Mouse (Mus musculus) megakaryocyte, embryonic 14.5 days (primary cell): ENCODE data around the gene Gjb4. TPM values are rescaled to one million over a fixed set of nuclear protein-coding genes. Genes with fewer than 3 reads are reported as not detected.

ENCODE experiments used
- H3K27me3 ChIP-seq: replicated peaks from 2 replicates; pipeline ENCODE3; 2012; ENCODE audit warnings: inconsistent platforms
- H3K36me3 ChIP-seq: replicated peaks from 2 replicates; pipeline ENCODE3; 2012; ENCODE audit warnings: low read length, inconsistent platforms, mixed read lengths
- H3K4me1 ChIP-seq: 2 replicates; pipeline ENCODE4 v1.6.1; 2012; ENCODE audit warnings: inconsistent platforms
- H3K4me3 ChIP-seq: replicated peaks from 2 replicates; pipeline ENCODE3; 2012; ENCODE audit warnings: moderate library complexity, mild to moderate bottlenecking, inconsistent platforms
- H3K9me3 ChIP-seq: 2 replicates; pipeline ENCODE4 v1.6.1; 2012; ENCODE audit warnings: inconsistent platforms
- FLI1 ChIP-seq: IDR thresholded peaks from 2 replicates; pipeline ENCODE4 v1.6.1; 2012; ENCODE audit warnings: low read length, inconsistent platforms, mixed read lengths
- GATA1 ChIP-seq: IDR thresholded peaks from 3 replicates; pipeline ENCODE4 v1.6.1; 2012; ENCODE audit warnings: mixed read lengths, low read length, inconsistent platforms, borderline replicate concordance
- polyA plus RNA-seq: library from polyadenylated mRNA; stranded (reverse); fragments of >175 nt; gene quantifications from 2 replicates; pipeline ENCODE4 v1.2.3, GENCODE M21; 2012; ENCODE audit warnings: low replicate concordance; ENCODE audit not compliant: insufficient read depth

Gene Gjb4
- polyA plus RNA-seq, 1 experiment, result not detected

DNA sequence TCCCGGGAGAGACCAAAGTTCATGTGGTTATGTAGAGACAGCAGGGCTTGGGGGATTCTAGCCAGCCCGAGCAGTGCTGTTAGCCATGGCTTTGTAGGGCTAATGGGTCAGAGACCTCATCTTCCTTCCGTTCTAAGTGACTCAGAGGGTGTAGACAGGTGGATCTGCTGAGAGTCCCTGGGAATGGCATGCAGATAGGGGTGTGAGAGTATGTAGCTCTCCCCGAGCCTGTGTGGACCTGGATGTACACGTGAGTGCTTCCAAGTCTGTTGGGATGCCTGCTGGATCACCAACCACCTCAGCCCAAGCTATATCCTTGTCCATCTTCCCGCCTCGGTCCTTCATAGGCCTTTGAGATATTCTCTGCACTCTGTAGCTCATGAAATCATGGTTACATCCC is 25.5 kb downstream of the Gjb4 start:
- no peaks in the 10 kb centered on the region for H3K9me3 ChIP-seq
- H3K4me1 ChIP-seq, result peaks cover 27% of the 10 kb centered on the region
- no peak overlapping the region for H3K4me3 ChIP-seq
- H3K27me3 ChIP-seq, result peaks cover 68% of the 10 kb centered on the region
- TF ChIP-seq GATA1 (no peak), FLI1 (no peak)
- no peaks in the 10 kb centered on the region for H3K36me3 ChIP-seq

DNA sequence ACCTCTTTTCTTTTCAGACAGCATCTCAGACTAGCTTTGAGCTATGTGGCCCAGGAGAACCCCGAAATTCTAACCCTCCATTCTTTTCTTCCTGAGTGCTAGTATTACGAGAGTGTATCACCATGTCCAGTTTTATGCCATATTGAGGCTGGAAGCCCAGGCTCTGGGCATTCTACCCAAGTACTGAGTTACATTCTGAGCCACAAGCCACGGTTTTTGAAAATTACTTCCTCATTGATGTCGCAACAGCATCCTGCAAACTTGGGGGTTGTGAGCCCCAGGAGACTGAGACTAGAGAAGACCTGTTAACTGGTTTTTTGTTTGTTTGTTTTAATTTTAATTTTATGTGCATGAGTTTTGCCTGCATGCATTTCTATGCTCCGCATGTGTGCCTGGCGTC is 26.1 kb downstream of the Gjb4 start:
- no peak overlapping the region for H3K4me3 ChIP-seq
- H3K36me3 ChIP-seq, result no peaks in the 10 kb centered on the region
- peaks cover 27% of the 10 kb centered on the region for H3K4me1 ChIP-seq
- no peak for TF ChIP-seq FLI1
- no peak for TF ChIP-seq GATA1
- H3K27me3 ChIP-seq, result peaks cover 66% of the 10 kb centered on the region
- no peaks in the 10 kb centered on the region for H3K9me3 ChIP-seq

DNA sequence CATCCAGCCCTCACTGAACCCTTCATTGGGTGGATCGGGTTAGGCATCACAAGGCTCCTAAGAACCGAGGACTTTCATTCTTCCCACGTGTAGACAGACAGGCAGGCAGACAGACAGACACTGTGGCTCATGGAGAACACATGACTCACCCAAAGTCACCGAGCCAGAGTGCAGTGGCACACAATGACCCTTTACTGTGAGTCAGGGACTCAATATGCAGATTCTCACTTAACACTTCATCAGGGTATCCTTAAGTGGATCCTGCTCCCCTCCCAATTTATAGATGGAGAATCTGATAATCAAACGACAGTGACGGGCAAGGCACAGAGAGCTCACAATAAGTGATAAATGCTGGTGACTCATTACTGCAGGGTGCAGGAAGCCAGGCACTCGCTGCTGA is 26.6 kb downstream of the Gjb4 start:
- Histone ChIP-seq H3K4me3 (peak overlapping the region; percentile 28), H3K27me3 (peaks cover 65% of the 10 kb centered on the region), H3K9me3 (no peaks in the 10 kb centered on the region), H3K4me1 (peaks cover 27% of the 10 kb centered on the region), H3K36me3 (no peaks in the 10 kb centered on the region)
- TF ChIP-seq FLI1 (no peak), GATA1 (no peak)

DNA sequence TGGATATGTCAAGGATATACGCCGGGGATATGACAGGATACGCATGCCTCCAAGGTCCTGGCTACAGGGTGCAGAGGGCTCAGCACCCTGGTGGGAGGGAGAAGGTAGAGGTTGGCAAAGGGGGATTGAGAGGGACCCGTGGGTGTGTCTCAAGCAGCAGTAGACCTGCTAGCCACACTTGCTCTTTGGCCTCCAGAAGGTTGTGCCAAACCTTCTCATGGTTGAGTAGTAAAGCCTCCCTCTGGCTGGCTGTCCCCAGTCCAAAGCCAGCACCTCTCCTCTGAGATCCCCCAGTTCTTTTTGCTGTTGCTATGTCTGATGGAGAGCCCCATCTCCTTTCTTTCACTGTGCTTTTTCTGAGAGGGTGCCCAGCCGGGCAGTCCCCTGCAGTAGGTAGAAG is 28.6 kb downstream of the Gjb4 start:
- peaks cover 24% of the 10 kb centered on the region for H3K4me1 ChIP-seq
- H3K4me3 ChIP-seq, result no peak overlapping the region
- H3K36me3 ChIP-seq, result no peaks in the 10 kb centered on the region
- TF ChIP-seq FLI1 (no peak), GATA1 (no peak)
- no peaks in the 10 kb centered on the region for H3K9me3 ChIP-seq
- H3K27me3 ChIP-seq, result peaks cover 47% of the 10 kb centered on the region

DNA sequence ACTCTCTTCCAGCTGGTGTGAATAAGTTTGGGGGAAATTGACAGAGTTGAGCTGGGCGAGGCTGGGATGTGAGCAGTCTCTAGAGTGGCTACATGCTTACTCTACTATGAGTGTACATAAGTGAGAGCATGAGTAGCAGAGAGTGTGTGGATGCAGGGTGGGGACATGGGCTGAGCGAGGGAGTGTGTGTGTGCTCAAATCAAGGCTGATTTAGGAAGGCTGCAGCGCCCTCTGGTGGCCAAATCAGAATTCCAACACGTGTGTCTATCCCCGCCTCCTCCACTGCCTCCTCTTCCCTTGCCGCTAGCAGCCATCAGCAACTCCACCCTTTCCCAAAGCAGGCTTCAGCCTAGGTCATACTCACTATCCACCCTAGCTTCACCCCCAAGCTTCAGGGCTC is 29.1 kb downstream of the Gjb4 start:
- Histone ChIP-seq H3K36me3 (no peaks in the 10 kb centered on the region), H3K4me1 (peaks cover 25% of the 10 kb centered on the region), H3K4me3 (peak overlapping the region; percentile 42), H3K27me3 (peaks cover 42% of the 10 kb centered on the region), H3K9me3 (no peaks in the 10 kb centered on the region)
- TF ChIP-seq FLI1, result no peak
- TF ChIP-seq GATA1, result no peak

DNA sequence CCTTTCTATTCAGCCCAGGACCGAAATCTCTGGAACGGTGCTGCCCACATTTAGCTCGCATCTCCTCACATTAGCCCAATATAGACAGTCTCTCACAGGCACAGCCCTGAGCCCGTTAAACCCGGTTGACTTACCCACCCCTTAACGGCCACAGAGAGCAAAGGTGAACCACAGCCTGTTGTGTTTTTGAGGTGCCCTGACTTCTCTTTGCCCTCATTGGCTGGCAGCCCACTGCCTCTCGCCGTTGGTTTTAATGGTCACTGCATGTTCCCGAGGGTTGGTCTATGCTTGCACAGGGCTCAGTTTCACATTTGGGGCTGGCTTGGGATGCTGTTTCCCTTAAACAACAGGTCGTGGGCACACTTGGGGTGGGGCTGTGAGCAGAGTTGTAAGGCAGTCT is 29.6 kb downstream of the Gjb4 start:
- TF ChIP-seq FLI1 (no peak), GATA1 (no peak)
- no peak overlapping the region for H3K4me3 ChIP-seq
- H3K4me1 ChIP-seq, result peaks cover 26% of the 10 kb centered on the region
- H3K27me3 ChIP-seq, result peaks cover 37% of the 10 kb centered on the region
- no peaks in the 10 kb centered on the region for H3K36me3 ChIP-seq
- H3K9me3 ChIP-seq, result no peaks in the 10 kb centered on the region

DNA sequence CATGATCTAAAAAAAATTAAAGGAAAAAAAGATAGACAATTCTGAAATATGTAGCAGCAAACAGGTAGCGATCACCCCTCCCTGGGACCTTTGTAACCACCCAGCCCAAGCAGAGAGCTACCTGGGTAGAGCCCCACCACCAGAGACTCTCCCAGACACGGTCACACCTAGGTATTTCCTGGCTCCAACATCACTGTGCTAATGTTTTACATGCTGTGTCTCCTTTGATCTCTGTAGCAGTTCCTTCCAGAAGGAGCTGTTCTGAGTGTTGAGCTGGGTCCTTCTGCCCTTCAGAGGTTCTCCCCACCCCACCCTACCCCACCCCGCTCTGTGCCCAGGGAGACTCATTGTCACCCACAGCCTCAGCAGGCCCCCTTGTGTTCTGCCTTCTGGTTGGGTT is 30.2 kb downstream of the Gjb4 start:
- Histone ChIP-seq H3K36me3 (no peaks in the 10 kb centered on the region), H3K4me1 (peaks cover 26% of the 10 kb centered on the region), H3K4me3 (no peak overlapping the region), H3K27me3 (peaks cover 33% of the 10 kb centered on the region), H3K9me3 (no peaks in the 10 kb centered on the region)
- no peak for TF ChIP-seq FLI1
- TF ChIP-seq GATA1, result no peak

DNA sequence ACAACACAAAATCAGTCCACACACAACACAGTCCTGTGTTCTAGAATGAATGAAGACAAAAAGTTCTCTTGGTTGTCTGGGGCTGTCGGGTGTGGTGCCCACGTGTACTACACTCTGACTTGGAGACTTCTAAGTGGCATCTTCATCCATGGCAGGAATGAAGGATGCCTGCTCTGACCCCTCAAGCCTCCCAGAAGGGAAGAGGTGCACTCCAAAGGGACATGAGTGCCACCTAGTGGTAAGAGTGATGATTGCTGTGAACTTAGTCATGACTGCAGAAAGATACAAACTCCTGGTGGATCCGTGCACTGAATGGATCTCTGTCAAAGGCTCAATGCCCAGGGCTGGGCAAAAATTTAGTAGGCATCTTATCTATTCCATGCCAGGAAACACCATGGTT is 34.3 kb downstream of the Gjb4 start:
- Histone ChIP-seq H3K36me3 (no peaks in the 10 kb centered on the region), H3K9me3 (no peaks in the 10 kb centered on the region), H3K27me3 (peaks cover 26% of the 10 kb centered on the region), H3K4me1 (peaks cover 21% of the 10 kb centered on the region), H3K4me3 (no peak overlapping the region)
- TF ChIP-seq GATA1 (no peak), FLI1 (no peak)

DNA sequence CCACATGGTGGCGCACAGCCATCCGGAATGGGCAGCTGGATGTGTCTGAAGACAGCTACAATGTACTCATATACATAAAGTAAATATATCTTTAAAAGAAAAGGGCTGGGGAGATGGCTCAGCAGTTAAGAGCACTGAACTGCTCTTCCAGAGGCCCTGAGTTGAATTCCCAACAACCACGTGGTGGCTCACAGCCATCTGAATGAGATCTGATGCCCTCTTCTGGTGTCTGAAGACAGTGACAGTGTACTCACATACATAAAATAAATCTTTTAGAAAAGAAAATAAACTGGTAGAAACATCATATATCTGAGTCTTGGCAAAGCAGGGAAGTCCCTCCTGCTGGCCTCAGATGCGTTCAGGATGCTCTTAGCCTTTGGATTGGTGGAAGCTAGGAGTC is 36.7 kb downstream of the Gjb4 start:
- H3K9me3 ChIP-seq, result no peaks in the 10 kb centered on the region
- peaks cover 41% of the 10 kb centered on the region for H3K27me3 ChIP-seq
- TF ChIP-seq GATA1, result no peak
- TF ChIP-seq FLI1, result no peak
- peaks cover 34% of the 10 kb centered on the region for H3K4me1 ChIP-seq
- no peak overlapping the region for H3K4me3 ChIP-seq
- H3K36me3 ChIP-seq, result no peaks in the 10 kb centered on the region

DNA sequence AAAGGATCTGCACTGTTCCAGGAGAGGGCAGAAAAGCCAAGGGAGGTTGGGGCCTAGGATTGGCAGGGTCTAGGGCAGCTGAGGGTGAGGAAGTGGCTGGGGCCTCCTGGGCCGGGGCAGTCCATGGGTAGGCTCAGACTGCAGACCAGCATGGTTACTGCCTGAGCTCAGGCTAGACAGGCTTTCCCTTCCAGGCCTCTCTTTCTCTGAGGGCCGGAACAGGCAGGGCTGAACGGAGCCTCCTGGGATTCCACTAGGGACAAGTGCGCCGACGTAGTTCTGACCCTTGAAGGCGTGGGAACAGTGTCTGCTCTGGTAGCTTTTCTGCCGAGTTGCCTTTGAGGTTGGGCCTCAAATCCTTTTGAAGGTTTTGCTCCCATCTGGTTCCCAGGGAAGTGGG is 38.1 kb downstream of the Gjb4 start:
- Histone ChIP-seq H3K4me1 (peaks cover 34% of the 10 kb centered on the region), H3K36me3 (no peaks in the 10 kb centered on the region), H3K4me3 (no peak overlapping the region), H3K9me3 (no peaks in the 10 kb centered on the region), H3K27me3 (peaks cover 54% of the 10 kb centered on the region)
- TF ChIP-seq FLI1 (no peak), GATA1 (no peak)

DNA sequence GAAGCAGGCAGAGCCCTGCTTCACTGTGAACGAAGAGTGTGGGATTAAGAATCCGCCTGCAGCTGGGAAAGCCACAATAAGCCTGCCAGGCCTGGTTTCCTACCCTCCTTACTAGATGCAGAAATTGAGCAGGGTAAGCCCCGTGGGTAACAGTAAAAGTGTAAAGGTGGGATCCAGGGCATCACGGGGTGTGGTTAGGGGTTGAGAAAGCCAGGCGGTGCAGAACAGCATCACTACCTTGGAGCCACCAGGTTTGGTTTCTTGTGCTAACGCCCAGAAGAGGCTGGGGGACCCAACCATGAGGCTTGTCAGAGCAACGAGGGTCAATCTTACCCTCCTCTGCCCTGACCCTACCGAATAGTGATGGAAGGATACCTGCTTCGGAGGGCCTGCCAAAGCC is 39.3 kb downstream of the Gjb4 start:
- peaks cover 58% of the 10 kb centered on the region for H3K27me3 ChIP-seq
- H3K9me3 ChIP-seq, result no peaks in the 10 kb centered on the region
- H3K36me3 ChIP-seq, result no peaks in the 10 kb centered on the region
- H3K4me3 ChIP-seq, result no peak overlapping the region
- peaks cover 30% of the 10 kb centered on the region for H3K4me1 ChIP-seq
- TF ChIP-seq FLI1 (no peak), GATA1 (no peak)

DNA sequence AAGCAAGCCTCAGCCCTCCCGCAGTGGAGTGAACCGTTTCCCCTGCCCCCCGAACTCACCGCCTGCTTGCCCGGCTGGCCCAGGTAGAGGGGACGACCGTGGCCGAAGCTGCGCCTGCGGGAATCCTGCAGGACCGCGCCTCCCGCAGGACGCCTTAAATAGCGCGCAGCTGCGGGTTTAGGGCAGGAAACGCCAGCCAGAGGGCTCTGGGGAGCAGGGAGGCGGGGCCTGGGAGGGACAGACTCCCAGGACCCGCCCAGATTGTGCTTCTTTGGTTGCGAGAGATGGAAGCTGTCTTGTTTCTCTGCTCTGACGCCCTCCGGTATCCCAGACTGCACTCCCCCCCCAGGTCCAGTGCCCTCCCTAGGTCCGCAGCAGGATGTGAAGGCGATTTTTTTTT is 40.0 kb downstream of the Gjb4 start, which contains the start of gene Gja4:
Gene Gja4, minus strand, starts transcription at position 179 of the 400 bp plus-strand sequence.
- Histone ChIP-seq H3K27me3 (peaks cover 58% of the 10 kb centered on the region), H3K36me3 (no peaks in the 10 kb centered on the region), H3K9me3 (no peaks in the 10 kb centered on the region), H3K4me3 (peak within 1 kb of the TSS; percentile 91), H3K4me1 (peaks cover 30% of the 10 kb centered on the region)
- TF ChIP-seq FLI1 (no peak), GATA1 (no peak)
